Mouse (Mus musculus) hindlimb bud, embryonic 11.5 days (tissue): ENCODE data around the gene Nlrp4a.
"Not testable (repeated sequence)": the region's sequence is repeated elsewhere in the genome, so short reads cannot be mapped to it uniquely, and the experiment has no call there.

ENCODE experiments used
- DNase-seq: peaks from one replicate; pipeline ENCODE4 v3.0.0-alpha.2; 2012; ENCODE audit warnings: low read depth, low spot score; ENCODE audit errors: extremely low spot score

The Nlrp4a gene

DNA sequence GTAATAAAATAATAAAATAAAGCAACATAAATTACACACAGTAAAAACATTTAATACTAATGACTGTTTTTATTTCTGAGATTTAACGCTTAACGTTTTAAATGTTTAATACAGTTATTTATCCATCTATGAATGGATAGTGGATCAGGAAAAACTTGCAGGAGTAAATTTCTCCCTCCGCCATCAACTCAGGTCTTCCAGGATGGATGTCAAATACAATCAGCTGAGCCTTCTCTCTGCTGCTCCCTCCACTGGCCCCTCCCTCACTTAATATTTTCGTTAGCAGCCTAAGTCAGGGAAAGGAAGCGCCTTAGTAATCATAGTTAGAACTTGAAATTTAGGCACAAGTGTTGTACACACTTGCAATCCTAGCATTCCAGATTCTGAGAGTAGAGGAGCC is at the start of gene Nlrp4a:
Gene Nlrp4a, plus strand, starts transcription at position 301 of the 400 bp plus-strand sequence.
- no peak for DNase-seq

DNA sequence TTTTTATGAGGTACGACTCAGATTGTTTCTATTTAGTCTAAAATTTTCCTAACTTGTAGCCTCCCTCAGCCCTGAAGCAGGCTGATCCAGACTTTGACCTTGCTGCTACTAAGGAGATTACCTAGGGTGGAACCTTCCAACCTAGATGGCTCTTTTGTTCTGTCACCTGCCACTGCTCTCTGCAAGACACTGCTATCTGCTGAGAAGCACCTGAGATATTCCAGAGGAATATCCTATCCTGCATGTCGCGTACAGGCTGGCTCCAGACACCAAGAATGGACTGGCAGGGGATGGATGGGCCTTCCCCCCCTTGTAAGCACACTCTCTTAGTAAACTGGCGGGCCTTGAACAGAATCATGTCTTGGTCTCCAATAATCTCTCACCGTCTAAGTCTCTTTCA is 48.2 kb upstream of the Nlrp4a start:
- DNase-seq = not testable (repeated sequence)

DNA sequence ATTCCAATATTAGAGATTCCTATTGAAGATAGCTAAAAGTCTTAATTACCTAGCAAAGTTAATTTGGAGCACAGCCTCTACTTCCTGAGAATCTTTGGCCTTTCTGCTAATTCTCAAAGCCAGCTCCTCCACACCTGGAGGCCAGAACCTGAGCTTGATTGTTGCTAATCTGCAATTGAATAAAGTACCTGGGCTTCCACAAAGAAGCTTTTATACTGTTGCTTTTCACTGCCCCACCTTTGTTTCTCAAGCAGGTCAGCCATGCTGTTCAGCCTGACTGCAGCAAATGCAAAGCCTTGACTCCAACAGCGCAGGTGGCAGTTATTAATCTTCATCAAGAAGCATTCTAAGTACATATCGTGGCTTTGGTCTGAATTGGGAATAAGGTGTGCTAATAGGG is 43.8 kb upstream of the Nlrp4a start:
- not testable (repeated sequence) for DNase-seq

DNA sequence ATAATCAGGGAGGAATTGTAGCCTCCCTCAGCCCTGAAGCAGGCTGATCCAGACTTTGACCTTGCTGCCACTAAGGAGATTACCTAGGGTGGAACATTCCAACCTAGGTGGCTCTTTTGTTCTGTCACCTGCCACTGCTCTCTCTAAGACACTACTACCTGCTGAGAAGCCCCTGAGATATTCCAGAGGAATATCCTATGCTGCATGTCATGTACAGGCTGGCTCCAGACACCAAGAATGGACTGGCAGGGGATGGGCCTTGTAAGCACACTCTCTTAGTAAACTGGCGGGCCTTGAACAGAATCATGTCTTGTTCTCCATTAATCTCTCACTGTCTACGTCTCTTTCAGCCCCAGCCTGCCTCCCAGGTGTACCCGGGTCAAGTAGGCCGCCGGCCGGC is 43.1 kb upstream of the Nlrp4a start:
- not testable (repeated sequence) for DNase-seq

DNA sequence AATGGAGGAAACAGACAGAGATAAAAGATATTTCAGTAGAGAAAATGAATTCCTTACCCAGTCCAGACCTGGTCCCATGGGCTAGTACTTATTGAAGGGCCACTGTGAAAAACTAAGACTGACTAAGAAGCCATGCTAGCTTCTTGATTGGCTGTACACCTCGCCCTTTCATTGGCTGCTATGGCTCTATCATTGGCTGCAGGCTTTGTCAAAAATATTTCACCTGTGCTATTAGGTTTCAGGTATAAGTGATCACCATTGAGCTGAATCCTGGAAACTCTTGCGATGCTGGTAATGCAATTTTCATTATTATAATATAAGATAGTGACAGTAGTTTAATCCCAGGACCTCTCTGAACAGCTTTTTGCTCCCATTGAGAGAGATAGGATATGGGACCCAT is 31.3 kb upstream of the Nlrp4a start, which contains the start of gene Nlrp9c:
Gene Nlrp9c, minus strand, starts transcription at position 101 of the 400 bp plus-strand sequence.
- DNase-seq = not testable (repeated sequence)

DNA sequence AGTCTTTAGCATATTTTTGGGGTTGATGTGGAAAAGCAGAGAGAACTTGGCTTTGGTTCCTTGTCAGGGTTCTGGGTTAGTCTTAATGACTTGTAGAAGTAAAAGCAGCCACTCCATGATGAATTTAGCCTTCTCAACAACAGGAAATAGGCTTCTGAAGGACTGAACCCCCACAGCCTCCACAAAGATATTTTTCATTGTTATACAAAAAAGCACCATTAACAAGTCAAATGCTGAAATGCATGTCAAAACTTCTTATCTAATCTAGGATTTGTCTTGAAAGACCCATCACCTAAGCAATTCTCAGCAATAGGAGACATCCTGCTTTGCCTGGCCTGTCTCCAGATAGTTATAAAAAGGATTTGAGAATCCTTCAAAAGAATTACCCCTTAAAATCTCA is 41.8 kb downstream of the Nlrp4a start:
- DNase-seq = no peak

DNA sequence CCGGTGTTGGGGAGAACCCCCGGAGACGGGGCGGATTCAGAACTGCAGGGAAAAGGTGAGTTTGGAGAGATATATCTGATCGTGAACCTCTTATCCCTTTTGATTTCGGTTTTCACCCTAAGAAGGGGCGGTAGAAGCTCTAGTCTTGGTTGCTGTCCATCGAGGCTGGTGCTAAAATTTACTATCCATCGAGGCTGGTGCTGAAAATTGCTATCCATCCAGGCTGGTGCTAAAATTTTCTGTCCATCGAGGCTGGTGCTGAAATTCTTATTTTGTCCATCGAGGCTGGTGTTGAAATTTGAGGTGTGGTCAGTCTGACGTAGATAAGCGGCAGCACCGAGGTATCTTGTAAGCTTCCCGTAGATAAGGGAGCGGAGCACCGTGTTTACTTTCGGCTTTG is 54.6 kb downstream of the Nlrp4a start:
- DNase-seq = not testable (repeated sequence)
